Mouse (Mus musculus) intestine, postnatal 0 days (tissue): ENCODE measurements around the gene Sec24b. TPM values are rescaled to one million over a fixed set of nuclear protein-coding genes. Genes with fewer than 3 reads are reported as not detected.
A peak's percentile ranks its signal among the peaks of the same experiment; 100 is the strongest.

ENCODE experiments used
- ATAC-seq: fragments of 200-750 bp; cut with Nextera tagmentation; 2 replicates; pipeline ENCODE4 v1.8.0; 2017; ENCODE audit warnings: mild to moderate bottlenecking, moderate TSS enrichment, moderate library complexity
- H3K27ac ChIP-seq: fragments of 300-500 bp; sonication (generic); 2 replicates; pipeline ENCODE4 v1.5.1; 2014; ENCODE audit warnings: mild to moderate bottlenecking, low read depth, low read length, moderate library complexity
- H3K27me3 ChIP-seq: fragments of 300-500 bp; sonication (generic); replicated peaks from 2 replicates; pipeline ENCODE4 v1.6.1; 2014; ENCODE audit warnings: low read length, mixed read lengths; ENCODE audit not compliant: control insufficient read depth, insufficient read depth
- H3K36me3 ChIP-seq: fragments of 300-500 bp; sonication (generic); 2 replicates; pipeline ENCODE4 v1.6.1; 2014; ENCODE audit warnings: mild to moderate bottlenecking, moderate library complexity; ENCODE audit not compliant: control insufficient read depth, insufficient read depth
- H3K4me1 ChIP-seq: fragments of 300-500 bp; sonication (generic); replicated peaks from 2 replicates; pipeline ENCODE4 v1.6.1; 2014; ENCODE audit warnings: antibody characterized with exemption, low read length, mixed read lengths; ENCODE audit not compliant: control insufficient read depth, insufficient read depth
- H3K4me2 ChIP-seq: fragments of 300-500 bp; sonication (generic); replicated peaks from 2 replicates; pipeline ENCODE4 v1.6.1; 2014; ENCODE audit warnings: low read depth, mild to moderate bottlenecking, moderate library complexity
- H3K4me3 ChIP-seq: fragments of 300-500 bp; sonication (generic); 2 replicates; pipeline ENCODE4 v1.5.1; 2014; ENCODE audit warnings: low read depth, low read length
- H3K9ac ChIP-seq: fragments of 300-500 bp; sonication (generic); 2 replicates; pipeline ENCODE4 v1.6.1; 2014; ENCODE audit warnings: mild to moderate bottlenecking, low read depth, low read length
- H3K9me3 ChIP-seq: fragments of 300-500 bp; sonication (generic); 2 replicates; pipeline ENCODE4 v1.6.1; 2016; ENCODE audit warnings: mixed run types; ENCODE audit not compliant: control insufficient read depth
- CTCF ChIP-seq: sonication (generic); IDR thresholded peaks from 2 replicates; pipeline ENCODE4 v1.5.1; 2016; ENCODE audit warnings: low read depth, mild to moderate bottlenecking, control low read depth, antibody characterized with exemption, moderate library complexity
- WGBS: fragments of 180-500 bp; shearing (Covaris S2); extraction: QIAGEN DNeasy Blood & Tissue Kit; methylation state at CpG from one replicate; pipeline ENCODE4 v1.1.7; 2014; 5-methylcytosine and 5-hydroxymethylcytosine counted together
- polyA plus RNA-seq: library from polyadenylated mRNA; unstranded; fragments of >200 nt; fragmentation: Nextera tagmentation; extraction: Ambion mirVana; gene quantifications from 2 replicates; pipeline ENCODE4 v1.2.1, GENCODE M21; 2015

The Sec24b gene
- polyA plus RNA-seq, 1 experiment from 2014 or later = 13.1 TPM

GRCm38 (mm10) chr3:130088654-130089053, 27.3 kb upstream of the Sec24b start:
- Histone ChIP-seq H3K4me2 (no peak overlapping the region), H3K36me3 (no peaks in the 10 kb centered on the region), H3K9ac (no peak overlapping the region), H3K27me3 (no peaks in the 10 kb centered on the region), H3K4me1 (no peaks in the 10 kb centered on the region), H3K4me3 (no peak overlapping the region), H3K9me3 (no peaks in the 10 kb centered on the region), H3K27ac (no peak overlapping the region)
- WGBS = 85% methylated on average over 9 of the region's 9 CpGs
- no peak for TF ChIP-seq CTCF
- no peak for ATAC-seq

GRCm38 (mm10) chr3:130087466-130087865, 26.1 kb upstream of the Sec24b start:
- no peak overlapping the region for H3K27ac ChIP-seq
- TF ChIP-seq CTCF = no peak
- H3K4me2 ChIP-seq = no peak overlapping the region
- no peaks in the 10 kb centered on the region for H3K27me3 ChIP-seq
- no peaks in the 10 kb centered on the region for H3K36me3 ChIP-seq
- no peak overlapping the region for H3K9ac ChIP-seq
- ATAC-seq = no peak
- no peak overlapping the region for H3K4me3 ChIP-seq
- WGBS = 87% methylated on average over 9 of the region's 9 CpGs
- no peaks in the 10 kb centered on the region for H3K4me1 ChIP-seq
- no peaks in the 10 kb centered on the region for H3K9me3 ChIP-seq

- Histone ChIP-seq H3K4me3 (no peak overlapping the region), H3K4me1 (no peaks in the 10 kb centered on the region), H3K9me3 (no peaks in the 10 kb centered on the region), H3K9ac (no peak overlapping the region), H3K4me2 (no peak overlapping the region), H3K27me3 (no peaks in the 10 kb centered on the region), H3K27ac (no peak overlapping the region), H3K36me3 (no peaks in the 10 kb centered on the region)
- TF ChIP-seq CTCF = no peak
- ATAC-seq = no peak
- 70% methylated on average over 13 of the region's 13 CpGs for WGBS
These were observed 25.2 kb upstream of the Sec24b start for GRCm38 (mm10) chr3:130086372-130087080.

GRCm38 (mm10) chr3:130083312-130083711, 22.0 kb upstream of the Sec24b start:
- Histone ChIP-seq H3K9me3 (no peaks in the 10 kb centered on the region), H3K4me1 (no peaks in the 10 kb centered on the region), H3K27me3 (no peaks in the 10 kb centered on the region), H3K4me2 (no peak overlapping the region), H3K27ac (no peak overlapping the region), H3K9ac (no peak overlapping the region), H3K4me3 (no peak overlapping the region), H3K36me3 (no peaks in the 10 kb centered on the region)
- no peak for TF ChIP-seq CTCF
- 64% methylated on average over 2 of the region's 2 CpGs for WGBS
- ATAC-seq = no peak

GRCm38 (mm10) chr3:130080666-130081065, 19.3 kb upstream of the Sec24b start:
- no peaks in the 10 kb centered on the region for H3K9me3 ChIP-seq
- ATAC-seq = no peak
- H3K4me2 ChIP-seq = no peak overlapping the region
- H3K27ac ChIP-seq = no peak overlapping the region
- H3K36me3 ChIP-seq = no peaks in the 10 kb centered on the region
- H3K27me3 ChIP-seq = no peaks in the 10 kb centered on the region
- no peak overlapping the region for H3K4me3 ChIP-seq
- H3K9ac ChIP-seq = no peak overlapping the region
- TF ChIP-seq CTCF = no peak
- WGBS = 74% methylated on average over 6 of the region's 6 CpGs
- H3K4me1 ChIP-seq = no peaks in the 10 kb centered on the region

GRCm38 (mm10) chr3:130079794-130080193, 18.4 kb upstream of the Sec24b start:
- Histone ChIP-seq H3K36me3 (no peaks in the 10 kb centered on the region), H3K27me3 (no peaks in the 10 kb centered on the region), H3K9ac (no peak overlapping the region), H3K4me1 (no peaks in the 10 kb centered on the region), H3K27ac (no peak overlapping the region), H3K4me2 (no peak overlapping the region), H3K9me3 (no peaks in the 10 kb centered on the region), H3K4me3 (no peak overlapping the region)
- 0% methylated on average over 1 of the region's 1 CpGs for WGBS
- ATAC-seq = no peak
- peak; percentile 91 for TF ChIP-seq CTCF
